Mouse (Mus musculus): ENCODE measurements around the gene Arhgef2.
"Not testable (repeated sequence)": the region's sequence is repeated elsewhere in the genome, so short reads cannot be mapped to it uniquely, and the experiment has no call there.

Arhgef2 gene

GRCm38 (mm10) chr3:88605666-88606065 is at the start of gene Arhgef2:
Gene Arhgef2, plus strand, starts transcription at chr3:88605966.
- DNase-seq (ENCODE audit: low spot score in 2 of 2): not testable (repeated sequence)

GRCm38 (mm10) chr3:88556616-88557015 is 49.1 kb upstream of the Arhgef2 start:
- DNase-seq (ENCODE audit: low spot score in 2 of 2): no peak

- no peak for DNase-seq (ENCODE audit: low spot score in 2 of 2)
These were observed 46.2 kb upstream of the Arhgef2 start for GRCm38 (mm10) chr3:88559596-88559995.

GRCm38 (mm10) chr3:88561989-88562388 is 43.8 kb upstream of the Arhgef2 start:
- no peak for DNase-seq (ENCODE audit: low spot score in 2 of 2)

- DNase-seq (ENCODE audit: low spot score in 2 of 2): no peak
These were observed 42.3 kb upstream of the Arhgef2 start for GRCm38 (mm10) chr3:88563442-88563841.

- DNase-seq (ENCODE audit: low spot score in 2 of 2): no peak
These were observed 41.8 kb upstream of the Arhgef2 start for GRCm38 (mm10) chr3:88563966-88564365.

- DNase-seq (ENCODE audit: low spot score in 2 of 2): no peak
These were observed 39.6 kb upstream of the Arhgef2 start for GRCm38 (mm10) chr3:88566116-88566515.

- DNase-seq (ENCODE audit: low spot score in 2 of 2): no peak
These were observed 39.2 kb upstream of the Arhgef2 start for GRCm38 (mm10) chr3:88566536-88567061.

GRCm38 (mm10) chr3:88567892-88568291 is 37.9 kb upstream of the Arhgef2 start:
- no peak for DNase-seq (ENCODE audit: low spot score in 2 of 2)

GRCm38 (mm10) chr3:88568615-88569014 is 37.2 kb upstream of the Arhgef2 start:
- DNase-seq (ENCODE audit: low spot score in 2 of 2): no peak

GRCm38 (mm10) chr3:88569093-88569492 is 36.7 kb upstream of the Arhgef2 start:
- no peak for DNase-seq (ENCODE audit: low spot score in 2 of 2)

GRCm38 (mm10) chr3:88569694-88570093 is 36.1 kb upstream of the Arhgef2 start:
- no peak for DNase-seq (ENCODE audit: low spot score in 2 of 2)

GRCm38 (mm10) chr3:88570341-88570740 is 35.4 kb upstream of the Arhgef2 start:
- DNase-seq (ENCODE audit: low spot score in 2 of 2): no peak

- no peak for DNase-seq (ENCODE audit: low spot score in 2 of 2)
These were observed 33.9 kb upstream of the Arhgef2 start for GRCm38 (mm10) chr3:88571856-88572255.

- DNase-seq (ENCODE audit: low spot score in 2 of 2): no peak
These were observed 32.9 kb upstream of the Arhgef2 start for GRCm38 (mm10) chr3:88572835-88573234.

GRCm38 (mm10) chr3:88573810-88574209 is 32.0 kb upstream of the Arhgef2 start:
- DNase-seq (ENCODE audit: low spot score in 2 of 2): no peak

GRCm38 (mm10) chr3:88575540-88575939 is 30.2 kb upstream of the Arhgef2 start, which contains the start of gene Ssr2:
Gene Ssr2, plus strand, starts transcription at chr3:88575876.
- no peak for DNase-seq (ENCODE audit: low spot score in 2 of 2)

- not testable (repeated sequence) for DNase-seq (ENCODE audit: low spot score in 2 of 2)
These were observed 27.9 kb upstream of the Arhgef2 start for GRCm38 (mm10) chr3:88577846-88578245.

- no peak for DNase-seq (ENCODE audit: low spot score in 2 of 2)
These were observed 27.0 kb upstream of the Arhgef2 start for GRCm38 (mm10) chr3:88578498-88579424.

GRCm38 (mm10) chr3:88579454-88580117 is 26.2 kb upstream of the Arhgef2 start:
- DNase-seq (ENCODE audit: low spot score in 2 of 2): peak in 1 of 2 experiments; percentile 69

GRCm38 (mm10) chr3:88585769-88586168 is 20.0 kb upstream of the Arhgef2 start:
- DNase-seq (ENCODE audit: low spot score in 2 of 2): no peak

- no peak for DNase-seq (ENCODE audit: low spot score in 2 of 2)
These were observed 19.1 kb upstream of the Arhgef2 start for GRCm38 (mm10) chr3:88586640-88587039.

All from urinary bladder, postnatal 4 days (tissue).